Mouse (Mus musculus): ENCODE measurements around the gene Camk2n2.

GRCm38 (mm10) chr16:20657661-20658060 is 36.6 kb upstream of the Camk2n2 start:
- no peak for TF ChIP-seq CTCF (conservative IDR thresholded peaks at IDR 0.05; ENCODE audit: low read length)
- TF ChIP-seq POU5F1 (IDR thresholded peaks at IDR 0.05; ENCODE audit: borderline replicate concordance, low read length) = no peak

All from E14TG2a.4 (cell line).